Mouse (Mus musculus) myocyte (in vitro differentiated cells): ENCODE data around the gene Nosip. TPM values are rescaled to one million over a fixed set of nuclear protein-coding genes. Genes with fewer than 3 reads are reported as not detected.

Experiments used
- H3K27me3 ChIP-seq: one replicate; pipeline ENCODE4 v1.6.1; 2011; ENCODE audit not compliant: control insufficient read depth, insufficient read depth, insufficient read length
- H3K36me3 ChIP-seq: one replicate; pipeline ENCODE4 v1.6.1; 2011; ENCODE audit not compliant: control insufficient read depth, insufficient read depth
- H3K4me2 ChIP-seq: one replicate; pipeline ENCODE4 v1.6.1; 2011; ENCODE audit warnings: low read depth, control low read depth
- H3K4me3 ChIP-seq: one replicate; pipeline ENCODE4 v1.5.1; 2011; ENCODE audit warnings: mild to moderate bottlenecking, control low read depth, moderate library complexity
- H3K79me2 ChIP-seq: one replicate; pipeline ENCODE4 v1.6.1; 2011; ENCODE audit not compliant: control insufficient read depth, insufficient read depth
- H3ac ChIP-seq: one replicate; pipeline ENCODE4 v1.6.1; 2011; ENCODE audit not compliant: control insufficient read depth, insufficient read length
- CEBPB ChIP-seq: IDR thresholded peaks from 2 replicates; pipeline ENCODE4 v1.6.1; 2011; ENCODE audit warnings: mild to moderate bottlenecking, moderate library complexity; ENCODE audit not compliant: poor library complexity, insufficient read depth, severe bottlenecking
- E2F4 ChIP-seq: IDR thresholded peaks from one replicate; pipeline ENCODE4 v1.6.1; 2011; ENCODE audit warnings: mild to moderate bottlenecking, control low read depth, moderate library complexity; ENCODE audit not compliant: insufficient read depth
- MAX ChIP-seq: IDR thresholded peaks from one replicate; pipeline ENCODE4 v1.6.1; 2011; ENCODE audit warnings: low read depth, mild to moderate bottlenecking, control low read depth
- MYOD1 ChIP-seq, 3 experiments: IDR thresholded peaks; one replicate each; pipeline ENCODE4 v1.6.1; 2011; ENCODE audit warnings: control low read depth in 2 of 3, low read depth in 2 of 3, mild to moderate bottlenecking in 2 of 3, moderate library complexity in 1 of 3; ENCODE audit not compliant: insufficient read length in 2 of 3, control insufficient read depth in 1 of 3
- MYOG ChIP-seq, 3 experiments: IDR thresholded peaks; one replicate each; pipeline ENCODE4 v1.6.1; 2011; ENCODE audit warnings: control low read depth in 2 of 3, low read depth in 2 of 3, mild to moderate bottlenecking in 2 of 3; ENCODE audit not compliant: insufficient read length in 2 of 3, control insufficient read depth in 1 of 3, insufficient read depth in 1 of 3
- POLR2A ChIP-seq: IDR thresholded peaks from one replicate; pipeline ENCODE4 v1.6.1; 2011; ENCODE audit warnings: low read depth, mild to moderate bottlenecking, control low read depth, moderate library complexity; ENCODE audit not compliant: insufficient read length
- POLR2AphosphoS2 ChIP-seq: IDR thresholded peaks from one replicate; pipeline ENCODE4 v1.6.1; 2011; ENCODE audit warnings: low read depth, control low read depth; ENCODE audit not compliant: insufficient read length
- REST ChIP-seq: IDR thresholded peaks from one replicate; pipeline ENCODE4 v1.6.1; 2011; ENCODE audit warnings: mild to moderate bottlenecking, control low read depth, moderate library complexity; ENCODE audit not compliant: insufficient read depth, insufficient read length
- SRF ChIP-seq: IDR thresholded peaks from one replicate; pipeline ENCODE4 v1.6.1; 2011; ENCODE audit warnings: low read depth; ENCODE audit not compliant: control insufficient read depth, insufficient read length
- TCF12 ChIP-seq: IDR thresholded peaks from one replicate; pipeline ENCODE4 v1.6.1; 2011; ENCODE audit warnings: mild to moderate bottlenecking, control low read depth; ENCODE audit not compliant: poor library complexity, insufficient read depth, severe bottlenecking
- TCF3 ChIP-seq: IDR thresholded peaks from one replicate; pipeline ENCODE4 v1.6.1; 2011; ENCODE audit warnings: low read depth, control low read depth; ENCODE audit not compliant: insufficient read length
- USF1 ChIP-seq: IDR thresholded peaks from one replicate; pipeline ENCODE4 v1.6.1; 2011; ENCODE audit warnings: low read depth, mild to moderate bottlenecking, control low read depth, moderate library complexity
- polyA plus RNA-seq: library from polyadenylated mRNA; unstranded; fragments of >200 nt; fragmentation: generic; extraction: Trizol; gene quantifications from one replicate; pipeline ENCODE4 v1.2.1, GENCODE M21; 2012; ENCODE audit warnings: missing spikeins

Gene Nosip
- polyA plus RNA-seq: 66.1 TPM

GRCm38 (mm10) chr7:45062239-45062835, at the start of gene Nosip, which contains the start of gene Prrg2:
Nosip (plus strand) TSS chr7:45062429.
Prrg2 (minus strand) TSS chr7:45062677.
- H3K4me3 ChIP-seq: peak within 1 kb of the TSS; percentile 65
- peaks cover 4% of the 10 kb centered on the region for H3K36me3 ChIP-seq
- peak within 1 kb of the TSS; percentile 80 for H3K4me2 ChIP-seq
- TF ChIP-seq POLR2A (peak; percentile 58), SRF (peak; percentile 48), REST (no peak)
- peak within 1 kb of the TSS; percentile 32 for H3ac ChIP-seq
- no peaks in the 10 kb centered on the region for H3K27me3 ChIP-seq
- H3K79me2 ChIP-seq: peaks cover 42% of the 10 kb centered on the region

DNA sequence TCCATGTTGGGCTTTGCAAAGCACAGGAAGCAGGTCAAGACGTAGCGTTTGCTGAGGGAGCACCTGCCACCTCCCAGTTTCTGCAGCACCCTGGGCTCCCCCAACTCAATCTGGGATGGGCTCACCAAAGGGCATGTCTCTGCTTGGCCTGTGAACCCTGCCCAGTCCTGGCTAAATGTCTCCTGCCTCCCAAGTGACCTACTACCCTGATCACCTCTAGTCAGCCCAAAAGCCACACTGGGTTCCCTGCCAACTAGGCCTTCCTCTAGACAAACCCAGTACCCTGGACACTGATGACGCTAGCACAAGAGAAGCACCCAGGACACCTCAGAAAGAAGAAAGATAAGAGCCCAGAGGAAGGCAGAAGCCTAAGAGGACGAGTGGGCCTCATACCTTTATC, 49.4 kb upstream of the Nosip start:
- Histone ChIP-seq H3K79me2 (peaks cover 40% of the 10 kb centered on the region), H3K27me3 (no peaks in the 10 kb centered on the region), H3K4me2 (no peak overlapping the region), H3K36me3 (peaks cover 16% of the 10 kb centered on the region), H3K4me3 (no peak overlapping the region), H3ac (no peak overlapping the region)
- TF ChIP-seq USF1 (no peak), REST (no peak), POLR2A (no peak)

- Histone ChIP-seq H3K36me3 (peaks cover 16% of the 10 kb centered on the region), H3ac (no peak overlapping the region), H3K4me2 (no peak overlapping the region), H3K27me3 (no peaks in the 10 kb centered on the region), H3K4me3 (no peak overlapping the region), H3K79me2 (peaks cover 46% of the 10 kb centered on the region)
- no peak for TF ChIP-seq TCF3
- TF ChIP-seq SRF: no peak
- TF ChIP-seq REST: no peak
- no peak for TF ChIP-seq MAX
- TF ChIP-seq TCF12: no peak
- no peak for TF ChIP-seq MYOD1 (IDR thresholded peaks at IDR 0.05; ENCODE audit: control insufficient read depth in 1 of 3, insufficient read length in 2 of 3, low read depth in 2 of 3)
- no peak for TF ChIP-seq E2F4
- TF ChIP-seq POLR2AphosphoS2: no peak
Observed at GRCm38 (mm10) chr7:45013366-45014095, 48.7 kb upstream of the Nosip start.

DNA sequence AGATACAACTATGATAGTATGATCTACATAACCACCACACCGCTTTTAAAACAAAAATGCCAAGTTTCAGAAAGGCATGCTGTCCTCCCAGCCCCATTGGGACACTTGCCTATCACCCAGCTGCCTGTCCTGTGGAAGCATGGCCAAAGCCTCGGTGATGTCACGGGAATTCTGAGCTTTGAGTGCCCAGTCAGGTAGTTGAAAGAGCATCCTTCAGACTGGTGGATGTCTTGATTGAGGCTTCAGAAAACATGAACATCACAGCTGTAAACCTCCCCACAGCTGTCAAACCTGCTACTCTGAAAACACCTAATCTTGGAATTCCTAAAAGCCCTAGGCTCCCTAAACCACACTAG, 48.2 kb upstream of the Nosip start:
- H3K4me3 ChIP-seq: no peak overlapping the region
- peaks cover 16% of the 10 kb centered on the region for H3K36me3 ChIP-seq
- no peaks in the 10 kb centered on the region for H3K27me3 ChIP-seq
- no peak for TF ChIP-seq E2F4
- TF ChIP-seq REST: no peak
- TF ChIP-seq TCF3: no peak
- TF ChIP-seq SRF: no peak
- no peak for TF ChIP-seq POLR2AphosphoS2
- no peak for TF ChIP-seq TCF12
- no peak for TF ChIP-seq POLR2A
- no peak for TF ChIP-seq CEBPB
- no peak for TF ChIP-seq MAX
- TF ChIP-seq MYOG (IDR thresholded peaks at IDR 0.05; ENCODE audit: control insufficient read depth in 1 of 3, insufficient read depth in 1 of 3, insufficient read length in 2 of 3, low read depth in 2 of 3): no peak
- TF ChIP-seq USF1: no peak
- TF ChIP-seq MYOD1 (IDR thresholded peaks at IDR 0.05; ENCODE audit: control insufficient read depth in 1 of 3, insufficient read length in 2 of 3, low read depth in 2 of 3): no peak
- H3K79me2 ChIP-seq: peaks cover 44% of the 10 kb centered on the region
- H3ac ChIP-seq: no peak overlapping the region
- H3K4me2 ChIP-seq: peak overlapping the region; percentile 90

DNA sequence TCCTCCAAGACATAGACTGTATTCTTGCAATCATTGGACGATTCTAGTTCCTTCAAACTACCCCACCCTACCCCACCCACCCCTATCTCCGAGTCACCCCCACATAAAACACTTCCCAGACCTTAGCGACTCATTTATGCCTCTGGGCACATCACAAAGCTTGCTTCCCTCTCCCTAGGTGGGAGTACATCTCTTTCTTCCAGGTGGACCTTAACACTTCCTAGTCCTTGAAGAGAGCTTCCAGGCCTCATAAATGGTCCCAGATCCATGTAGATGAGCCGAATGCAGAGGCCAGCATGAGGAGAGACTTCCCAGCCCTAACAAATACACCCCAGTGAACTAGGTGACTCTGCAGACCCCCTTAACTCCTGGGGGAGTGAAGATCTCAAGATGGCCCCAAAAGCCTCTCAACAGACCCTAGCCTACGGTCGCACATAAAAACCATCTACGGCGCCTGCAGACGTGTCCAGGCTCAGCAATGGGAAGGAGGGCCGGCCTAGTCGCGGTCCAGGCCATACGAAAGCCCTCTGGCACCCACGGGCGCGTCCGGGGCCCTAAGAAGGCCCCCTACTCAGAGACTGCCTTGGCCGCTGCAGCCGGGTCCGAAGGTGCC, 46.8 kb upstream of the Nosip start:
- no peak for TF ChIP-seq MYOG (IDR thresholded peaks at IDR 0.05; ENCODE audit: control insufficient read depth in 1 of 3, insufficient read depth in 1 of 3, insufficient read length in 2 of 3, low read depth in 2 of 3)
- no peak for TF ChIP-seq MYOD1 (IDR thresholded peaks at IDR 0.05; ENCODE audit: control insufficient read depth in 1 of 3, insufficient read length in 2 of 3, low read depth in 2 of 3)
- TF ChIP-seq POLR2AphosphoS2: no peak
- no peak for TF ChIP-seq USF1
- no peak for TF ChIP-seq TCF3
- no peak for TF ChIP-seq MAX
- no peak for TF ChIP-seq CEBPB
- no peak for TF ChIP-seq E2F4
- no peak for TF ChIP-seq REST
- no peak for TF ChIP-seq TCF12
- no peak for TF ChIP-seq POLR2A
- TF ChIP-seq SRF: no peak
- peak overlapping the region; percentile 71 for H3K4me3 ChIP-seq

More for the DNA sequence above, 46.8 kb upstream of the Nosip start:
- no peaks in the 10 kb centered on the region for H3K27me3 ChIP-seq
- H3K79me2 ChIP-seq: peaks cover 34% of the 10 kb centered on the region
- H3K4me2 ChIP-seq: peak overlapping the region; percentile 90
- peak overlapping the region; percentile 93 for H3ac ChIP-seq
- H3K36me3 ChIP-seq: peaks cover 10% of the 10 kb centered on the region
